Mouse (Mus musculus): ENCODE measurements around the gene Opcml. TPM values are rescaled to one million over a fixed set of nuclear protein-coding genes. Genes with fewer than 3 reads are reported as not detected.

Opcml gene
- total and polyA plus RNA-seq, 3 experiments, result 0.94 to 1.3 (median 1.2) TPM

GRCm38 (mm10) chr9:27937253-27937652 lies 146.7 kb downstream of the Opcml start:
- Histone ChIP-seq H3K9ac (ENCODE audit: low read depth, low read length) (no peak overlapping the region), H3K27ac (no peak overlapping the region), H3K27me3 (ENCODE audit: control insufficient read depth, insufficient read depth, low read length) (no peaks in the 10 kb centered on the region), H3K4me3 (no peak overlapping the region), H3K79me2 (replicated peaks; ENCODE audit: control insufficient read depth, insufficient read depth, low read length) (no peaks in the 10 kb centered on the region), H3K4me1 (ENCODE audit: control insufficient read depth, insufficient read depth, low read length) (no peaks in the 10 kb centered on the region), H3K36me3 (ENCODE audit: control insufficient read depth, insufficient read depth, low read length) (no peaks in the 10 kb centered on the region)
- no peak for DNase-seq
- TF ChIP-seq POLR2A (IDR thresholded peaks at IDR 0.05; ENCODE audit: insufficient read depth, low read depth, low read length) (no peak), CTCF (IDR thresholded peaks at IDR 0.05) (no peak), EP300 (IDR thresholded peaks at IDR 0.05; ENCODE audit: insufficient read depth, low read depth, low read length) (no peak)
- intact Hi-C loops (cut with DNase I), result no loop called here

GRCm38 (mm10) chr9:27937660-27938059 lies 147.1 kb downstream of the Opcml start:
- Histone ChIP-seq H3K79me2 (replicated peaks; ENCODE audit: control insufficient read depth, insufficient read depth, low read length) (no peaks in the 10 kb centered on the region), H3K4me3 (no peak overlapping the region), H3K27me3 (ENCODE audit: control insufficient read depth, insufficient read depth, low read length) (no peaks in the 10 kb centered on the region), H3K27ac (no peak overlapping the region), H3K4me1 (ENCODE audit: control insufficient read depth, insufficient read depth, low read length) (no peaks in the 10 kb centered on the region), H3K36me3 (ENCODE audit: control insufficient read depth, insufficient read depth, low read length) (no peaks in the 10 kb centered on the region), H3K9ac (ENCODE audit: low read depth, low read length) (no peak overlapping the region)
- intact Hi-C loops (cut with DNase I), result no loop called here
- no peak for DNase-seq
- no peak for TF ChIP-seq EP300 (IDR thresholded peaks at IDR 0.05; ENCODE audit: insufficient read depth, low read depth, low read length)
- no peak for TF ChIP-seq POLR2A (IDR thresholded peaks at IDR 0.05; ENCODE audit: insufficient read depth, low read depth, low read length)
- TF ChIP-seq CTCF (IDR thresholded peaks at IDR 0.05), result no peak
- 85% methylated on average over 5 of the region's 5 CpGs for WGBS

- no peak for DNase-seq
- Histone ChIP-seq H3K79me2 (replicated peaks; ENCODE audit: control insufficient read depth, insufficient read depth, low read length) (no peaks in the 10 kb centered on the region), H3K36me3 (ENCODE audit: control insufficient read depth, insufficient read depth, low read length) (no peaks in the 10 kb centered on the region), H3K9ac (ENCODE audit: low read depth, low read length) (no peak overlapping the region), H3K27me3 (ENCODE audit: control insufficient read depth, insufficient read depth, low read length) (no peaks in the 10 kb centered on the region), H3K27ac (no peak overlapping the region), H3K4me3 (no peak overlapping the region), H3K4me1 (ENCODE audit: control insufficient read depth, insufficient read depth, low read length) (no peaks in the 10 kb centered on the region)
- TF ChIP-seq EP300 (IDR thresholded peaks at IDR 0.05; ENCODE audit: insufficient read depth, low read depth, low read length) (no peak), POLR2A (IDR thresholded peaks at IDR 0.05; ENCODE audit: insufficient read depth, low read depth, low read length) (no peak), CTCF (IDR thresholded peaks at IDR 0.05) (no peak)
- WGBS, result 73% methylated on average over 11 of the region's 11 CpGs
- intact Hi-C loops (cut with DNase I), result no loop called here
These were observed 154.9 kb downstream of the Opcml start for GRCm38 (mm10) chr9:27945323-27946010.

GRCm38 (mm10) chr9:27951110-27951509 lies 160.5 kb downstream of the Opcml start:
- H3K4me1 ChIP-seq (ENCODE audit: control insufficient read depth, insufficient read depth, low read length), result no peaks in the 10 kb centered on the region
- H3K27me3 ChIP-seq (ENCODE audit: control insufficient read depth, insufficient read depth, low read length), result no peaks in the 10 kb centered on the region
- H3K27ac ChIP-seq, result no peak overlapping the region
- 66% methylated on average over 5 of the region's 5 CpGs for WGBS
- no peaks in the 10 kb centered on the region for H3K79me2 ChIP-seq (replicated peaks; ENCODE audit: control insufficient read depth, insufficient read depth, low read length)
- intact Hi-C loops (cut with DNase I), result no loop called here
- no peak overlapping the region for H3K9ac ChIP-seq (ENCODE audit: low read depth, low read length)
- TF ChIP-seq POLR2A (IDR thresholded peaks at IDR 0.05; ENCODE audit: insufficient read depth, low read depth, low read length), result no peak
- no peaks in the 10 kb centered on the region for H3K36me3 ChIP-seq (ENCODE audit: control insufficient read depth, insufficient read depth, low read length)
- H3K4me3 ChIP-seq, result no peak overlapping the region
- DNase-seq, result no peak

GRCm38 (mm10) chr9:27961682-27962081 lies 171.1 kb downstream of the Opcml start:
- no peak overlapping the region for H3K27ac ChIP-seq
- no peak for DNase-seq
- H3K9ac ChIP-seq (ENCODE audit: low read depth, low read length), result no peak overlapping the region
- WGBS, result 68% methylated on average over 3 of the region's 3 CpGs
- H3K4me3 ChIP-seq, result no peak overlapping the region
- intact Hi-C loops (cut with DNase I), result no loop called here
- H3K27me3 ChIP-seq (ENCODE audit: control insufficient read depth, insufficient read depth, low read length), result no peaks in the 10 kb centered on the region
- H3K4me1 ChIP-seq (ENCODE audit: control insufficient read depth, insufficient read depth, low read length), result no peaks in the 10 kb centered on the region
- TF ChIP-seq CTCF (IDR thresholded peaks at IDR 0.05), result no peak
- TF ChIP-seq EP300 (IDR thresholded peaks at IDR 0.05; ENCODE audit: insufficient read depth, low read depth, low read length), result no peak
- no peak for TF ChIP-seq POLR2A (IDR thresholded peaks at IDR 0.05; ENCODE audit: insufficient read depth, low read depth, low read length)
- H3K79me2 ChIP-seq (replicated peaks; ENCODE audit: control insufficient read depth, insufficient read depth, low read length), result no peaks in the 10 kb centered on the region
- no peaks in the 10 kb centered on the region for H3K36me3 ChIP-seq (ENCODE audit: control insufficient read depth, insufficient read depth, low read length)

GRCm38 (mm10) chr9:27963385-27963784 lies 172.8 kb downstream of the Opcml start:
- WGBS, result 9% methylated on average over 2 of the region's 2 CpGs
- DNase-seq, result no peak
- intact Hi-C loops (cut with DNase I), result no loop called here
- no peaks in the 10 kb centered on the region for H3K36me3 ChIP-seq (ENCODE audit: control insufficient read depth, insufficient read depth, low read length)
- H3K9ac ChIP-seq (ENCODE audit: low read depth, low read length), result no peak overlapping the region
- H3K4me3 ChIP-seq, result no peak overlapping the region
- no peaks in the 10 kb centered on the region for H3K4me1 ChIP-seq (ENCODE audit: control insufficient read depth, insufficient read depth, low read length)
- no peak overlapping the region for H3K27ac ChIP-seq
- H3K79me2 ChIP-seq (replicated peaks; ENCODE audit: control insufficient read depth, insufficient read depth, low read length), result no peaks in the 10 kb centered on the region
- H3K27me3 ChIP-seq (ENCODE audit: control insufficient read depth, insufficient read depth, low read length), result no peaks in the 10 kb centered on the region
- TF ChIP-seq CTCF (IDR thresholded peaks at IDR 0.05), result no peak
- no peak for TF ChIP-seq POLR2A (IDR thresholded peaks at IDR 0.05; ENCODE audit: insufficient read depth, low read depth, low read length)
- no peak for TF ChIP-seq EP300 (IDR thresholded peaks at IDR 0.05; ENCODE audit: insufficient read depth, low read depth, low read length)
